ENCODE assay signal across 30 mouse cellular contexts in genomic region chr5:136940845-136941560, GRCm38 (mm10). TPM values are rescaled to one million over a fixed set of nuclear protein-coding genes. Genes with fewer than 3 reads are reported as not detected.
"Had no signal": no experiment of that assay in that cellular context is flagged by ENCODE, and none has a peak within 500 bp of the region (broad histone marks: within the 10 kb centered on the region; RNA-seq: fewer than 3 reads in every experiment).

No protein-coding gene starts in this region.

- ATAC-seq: hindbrain, embryonic 16.5 days; inflammation-experienced regulatory T-cells, adult 6 months; intestine, embryonic 16.5 days; liver, embryonic 12.5 days had no signal

- DNase-seq: gastrocnemius, adult 2 months; gastrocnemius, postnatal 10 days; gastrocnemius, postnatal 25 days; heart, adult 18-20 months; heart, postnatal 10 days; heart, postnatal 4 days; kidney, adult 11 months; kidney, adult 2 months; kidney, adult 9 months; kidney, postnatal 14 days; kidney, postnatal 36 days; layer of hippocampus, adult 9-11 months; layer of hippocampus, postnatal 36 days; left cerebral cortex, postnatal 4 days had no signal

- H3K27me3 ChIP-seq: hindbrain, embryonic 12.5 days; kidney, embryonic 15.5 days; limb, embryonic 13.5 days; limb, embryonic 15.5 days; liver, embryonic 12.5 days had no signal

- H3K4me1 ChIP-seq: hindbrain, embryonic 12.5 days; limb, embryonic 13.5 days; limb, embryonic 15.5 days; liver, embryonic 12.5 days had no signal

- H3K27ac ChIP-seq: gastrocnemius, adult 2 months; hindbrain, embryonic 10.5 days; hindbrain, embryonic 12.5 days; hindbrain, embryonic 14.5 days; kidney, embryonic 15.5 days; kidney, postnatal 0 days; limb, embryonic 13.5 days; limb, embryonic 15.5 days; liver, embryonic 12.5 days; liver, embryonic 14.5 days had no signal

- H3K9ac ChIP-seq: hindbrain, embryonic 12.5 days; hindbrain, embryonic 14.5 days; kidney, embryonic 15.5 days; limb, embryonic 13.5 days; limb, embryonic 15.5 days; liver, embryonic 12.5 days; liver, embryonic 14.5 days had no signal

- H3K4me3 ChIP-seq: gastrocnemius, adult 2 months; hindbrain, embryonic 10.5 days; hindbrain, embryonic 12.5 days; kidney, embryonic 15.5 days; limb, embryonic 13.5 days; limb, embryonic 15.5 days; liver, embryonic 12.5 days had no signal

- H3K9me3 ChIP-seq: hindbrain, embryonic 12.5 days; kidney, embryonic 15.5 days; limb, embryonic 13.5 days; limb, embryonic 15.5 days; liver, embryonic 12.5 days had no signal

- H3K36me3 ChIP-seq: hindbrain, embryonic 10.5 days; hindbrain, embryonic 12.5 days; kidney, embryonic 15.5 days; limb, embryonic 13.5 days; limb, embryonic 15.5 days; liver, embryonic 12.5 days had no signal

- H3K4me2 ChIP-seq: heart, embryonic 11.5 days; hindbrain, embryonic 12.5 days; hindbrain, embryonic 14.5 days; kidney, embryonic 15.5 days; limb, embryonic 13.5 days; limb, embryonic 15.5 days; liver, embryonic 12.5 days had no signal

RNA-seq across cellular contexts. Expression of gene Cldn15, which starts 25.4 kb away (rescaled TPM):
- total RNA-seq: left cerebral cortex, adult 18-20 months; left cerebral cortex, postnatal 10 days; left cerebral cortex, postnatal 25 days had no signal
- polyA plus RNA-seq: inflammation-experienced regulatory T-cells, adult 6 months had no signal
